Mouse (Mus musculus) MEL (cell line): ENCODE data around the gene Dusp2. TPM values are rescaled to one million over a fixed set of nuclear protein-coding genes. Genes with fewer than 3 reads are reported as not detected.

Source experiments
- DNase-seq: peaks from one replicate; pipeline ENCODE4 v3.0.0; 2011; ENCODE audit warnings: low read depth, low spot score
- H3K27ac ChIP-seq: 2 replicates; pipeline ENCODE4 v1.5.1; 2012; ENCODE audit warnings: low read depth, mild to moderate bottlenecking, control low read depth, low read length, moderate library complexity; ENCODE audit not compliant: control insufficient read depth
- H3K27me3 ChIP-seq, 2 experiments: fragments of 150-350 bp in 1 of 2; sonication (generic) in 1 of 2; 2 replicates each; pipeline ENCODE4 v1.6.1; 2012; ENCODE audit warnings: low read length in 2 of 2, mild to moderate bottlenecking in 2 of 2, improper control_type of control experiment in 1 of 2, moderate library complexity in 1 of 2; ENCODE audit not compliant: insufficient read depth in 2 of 2, control insufficient read depth in 1 of 2
- H3K36me3 ChIP-seq, 2 experiments: 2 replicates each; pipeline ENCODE4 v1.6.1; 2012 to 2014; ENCODE audit warnings: low read length in 2 of 2, improper control_type of control experiment in 1 of 2, inconsistent platforms in 1 of 2, mild to moderate bottlenecking in 1 of 2; ENCODE audit not compliant: insufficient read depth in 2 of 2, control insufficient read depth in 1 of 2
- H3K4me1 ChIP-seq, 2 experiments: fragments of 150-350 bp in 1 of 2; sonication (generic) in 1 of 2; 2 replicates each; pipeline ENCODE4 v1.6.1; 2012; ENCODE audit warnings: low read length in 2 of 2, improper control_type of control experiment in 1 of 2, mild to moderate bottlenecking in 1 of 2; ENCODE audit not compliant: insufficient read depth in 2 of 2, control insufficient read depth in 1 of 2
- H3K4me3 ChIP-seq, 2 experiments: fragments of 150-350 bp in 1 of 2; sonication (generic) in 1 of 2; 2 replicates each; pipeline ENCODE4 v1.5.1; 2012; ENCODE audit warnings: low read depth in 2 of 2, low read length in 2 of 2, mild to moderate bottlenecking in 2 of 2, moderate library complexity in 2 of 2, control low read depth in 1 of 2, improper control_type of control experiment in 1 of 2; ENCODE audit not compliant: control insufficient read depth in 1 of 2, insufficient read depth in 1 of 2
- H3K79me2 ChIP-seq: 2 replicates; pipeline ENCODE4 v1.6.1; 2012; ENCODE audit warnings: mild to moderate bottlenecking, low read length, moderate library complexity; ENCODE audit not compliant: control insufficient read depth, poor library complexity, insufficient read depth
- H3K9ac ChIP-seq: 2 replicates; pipeline ENCODE4 v1.6.1; 2012; ENCODE audit warnings: low read depth, mild to moderate bottlenecking, control low read depth, low read length, moderate library complexity; ENCODE audit not compliant: control insufficient read depth, poor library complexity, severe bottlenecking
- H3K9me3 ChIP-seq: fragments of 150-350 bp; sonication (generic); replicated peaks from 2 replicates; pipeline ENCODE4 v1.6.1; 2012; ENCODE audit warnings: mild to moderate bottlenecking, low read length, improper control_type of control experiment, moderate library complexity; ENCODE audit not compliant: insufficient read depth
- BHLHE40 ChIP-seq: IDR thresholded peaks from 2 replicates; pipeline ENCODE4 v1.6.1; 2012; ENCODE audit warnings: low read depth, mild to moderate bottlenecking, inconsistent platforms, low read length, improper control_type of control experiment, borderline replicate concordance
- CHD2 ChIP-seq: IDR thresholded peaks from 2 replicates; pipeline ENCODE4 v1.6.1; 2011; ENCODE audit warnings: low read length, improper control_type of control experiment
- CTCF ChIP-seq, 3 experiments: IDR thresholded peaks in 2 of 3; conservative IDR thresholded peaks in 1 of 3; 2 replicates each; pipeline ENCODE4 v1.5.1; 2011 to 2012; ENCODE audit warnings: low read length in 3 of 3, low read depth in 2 of 3, mild to moderate bottlenecking in 2 of 3, improper control_type of control experiment in 1 of 3, inconsistent platforms in 1 of 3, mixed read lengths in 1 of 3, moderate library complexity in 1 of 3; ENCODE audit not compliant: control insufficient read depth in 1 of 3, insufficient read depth in 1 of 3, poor library complexity in 1 of 3, severe bottlenecking in 1 of 3
- ELF1 ChIP-seq: IDR thresholded peaks from 2 replicates; pipeline ENCODE4 v1.6.1; 2014; ENCODE audit warnings: low read depth, mild to moderate bottlenecking, inconsistent platforms, low read length, improper control_type of control experiment, moderate library complexity
- EP300 ChIP-seq, 2 experiments: IDR thresholded peaks; 2 replicates each; pipeline ENCODE4 v1.6.1; 2011; ENCODE audit warnings: improper control_type of control experiment in 2 of 2, low read length in 2 of 2, low read depth in 1 of 2, mild to moderate bottlenecking in 1 of 2
- GABPA ChIP-seq: IDR thresholded peaks from 2 replicates; pipeline ENCODE4 v1.6.1; 2012; ENCODE audit warnings: low read depth, mild to moderate bottlenecking, inconsistent platforms, low read length, improper control_type of control experiment, moderate library complexity
- GATA1 ChIP-seq: IDR thresholded peaks from 2 replicates; pipeline ENCODE4 v1.6.1; 2011; ENCODE audit warnings: low read depth, low read length, improper control_type of control experiment
- JUND ChIP-seq: IDR thresholded peaks from 2 replicates; pipeline ENCODE4 v1.6.1; 2011; ENCODE audit warnings: low read depth, mild to moderate bottlenecking, improper control_type of control experiment, low read length
- KAT2A ChIP-seq: conservative IDR thresholded peaks from 2 replicates; pipeline ENCODE4 v1.6.1; 2012; ENCODE audit warnings: low read depth, low read length, improper control_type of control experiment, inconsistent platforms
- MAFK ChIP-seq: IDR thresholded peaks from 2 replicates; pipeline ENCODE4 v1.6.1; 2011; ENCODE audit warnings: low read depth, mild to moderate bottlenecking, low read length, improper control_type of control experiment, borderline replicate concordance
- MAX ChIP-seq: IDR thresholded peaks from 2 replicates; pipeline ENCODE4 v1.6.1; 2011; ENCODE audit warnings: low read length, improper control_type of control experiment
- MAZ ChIP-seq: IDR thresholded peaks from 2 replicates; pipeline ENCODE4 v1.6.1; 2012; ENCODE audit warnings: low read depth, mild to moderate bottlenecking, inconsistent platforms, low read length, improper control_type of control experiment
- MEF2A ChIP-seq: IDR thresholded peaks from 2 replicates; pipeline ENCODE4 v1.6.1; 2014; ENCODE audit warnings: low read depth, mild to moderate bottlenecking, inconsistent platforms, low read length, improper control_type of control experiment; ENCODE audit not compliant: poor library complexity, insufficient replicate concordance, severe bottlenecking; ENCODE audit errors: extremely low read depth
- MXI1 ChIP-seq: IDR thresholded peaks from 2 replicates; pipeline ENCODE4 v1.6.1; 2011; ENCODE audit warnings: mild to moderate bottlenecking, low read depth, low read length, improper control_type of control experiment
- MYB ChIP-seq: IDR thresholded peaks from 2 replicates; pipeline ENCODE4 v1.6.1; 2011; ENCODE audit warnings: mild to moderate bottlenecking, low read depth, low read length, improper control_type of control experiment
- NELFE ChIP-seq: IDR thresholded peaks from 2 replicates; pipeline ENCODE4 v1.6.1; 2011; ENCODE audit warnings: low read depth, low read length, improper control_type of control experiment
- NRF1 ChIP-seq: IDR thresholded peaks from 2 replicates; pipeline ENCODE4 v1.6.1; 2014; ENCODE audit warnings: low read depth, mild to moderate bottlenecking, inconsistent platforms, low read length, improper control_type of control experiment, moderate library complexity; ENCODE audit not compliant: poor library complexity, insufficient read depth, severe bottlenecking
- POLR2A ChIP-seq, 2 experiments: IDR thresholded peaks; 2 replicates each; pipeline ENCODE4 v1.6.1; 2011 to 2012; ENCODE audit warnings: low read length in 2 of 2, mild to moderate bottlenecking in 2 of 2, control low read depth in 1 of 2, improper control_type of control experiment in 1 of 2, low read depth in 1 of 2, moderate library complexity in 1 of 2; ENCODE audit not compliant: control insufficient read depth in 1 of 2, insufficient read depth in 1 of 2, poor library complexity in 1 of 2
- POLR2AphosphoS5 ChIP-seq: IDR thresholded peaks from 2 replicates; pipeline ENCODE4 v1.6.1; 2012; ENCODE audit warnings: low read depth, borderline replicate concordance, mild to moderate bottlenecking, inconsistent platforms, low read length, moderate library complexity, mixed read lengths
- RAD21 ChIP-seq: IDR thresholded peaks from 2 replicates; pipeline ENCODE4 v1.6.1; 2011; ENCODE audit warnings: mild to moderate bottlenecking, low read depth, low read length, improper control_type of control experiment
- RCOR1 ChIP-seq: IDR thresholded peaks from 2 replicates; pipeline ENCODE4 v1.6.1; 2012; ENCODE audit warnings: low read depth, mild to moderate bottlenecking, inconsistent platforms, low read length, improper control_type of control experiment
- SIN3A ChIP-seq: IDR thresholded peaks from 2 replicates; pipeline ENCODE4 v1.6.1; 2012; ENCODE audit warnings: low read length, improper control_type of control experiment, inconsistent platforms
- SMC3 ChIP-seq: IDR thresholded peaks from 2 replicates; pipeline ENCODE4 v1.6.1; 2011; ENCODE audit warnings: low read depth, low read length, improper control_type of control experiment
- TBP ChIP-seq: IDR thresholded peaks from 2 replicates; pipeline ENCODE4 v1.8.0; 2011; ENCODE audit warnings: low read depth, low read length, improper control_type of control experiment
- TCF12 ChIP-seq: IDR thresholded peaks from 2 replicates; pipeline ENCODE4 v1.6.1; 2014; ENCODE audit warnings: low read depth, mild to moderate bottlenecking, inconsistent platforms, low read length, improper control_type of control experiment, moderate library complexity
- UBTF ChIP-seq: IDR thresholded peaks from 2 replicates; pipeline ENCODE4 v1.6.1; 2012; ENCODE audit warnings: low read depth, mild to moderate bottlenecking, inconsistent platforms, low read length, improper control_type of control experiment, moderate library complexity, borderline replicate concordance; ENCODE audit not compliant: insufficient read depth
- ZC3H11A ChIP-seq: IDR thresholded peaks from 2 replicates; pipeline ENCODE4 v1.6.1; 2012; ENCODE audit warnings: low read depth, mild to moderate bottlenecking, inconsistent platforms, low read length, improper control_type of control experiment
- ZKSCAN1 ChIP-seq: IDR thresholded peaks from 2 replicates; pipeline ENCODE4 v1.6.1; 2012; ENCODE audit warnings: low read depth, mild to moderate bottlenecking, inconsistent platforms, low read length, improper control_type of control experiment, moderate library complexity
- ZMIZ1 ChIP-seq: IDR thresholded peaks from 2 replicates; pipeline ENCODE4 v1.6.1; 2012; ENCODE audit warnings: low read depth, mild to moderate bottlenecking, inconsistent platforms, low read length, improper control_type of control experiment, moderate library complexity
- ZNF384 ChIP-seq: IDR thresholded peaks from 2 replicates; pipeline ENCODE4 v1.6.1; 2012; ENCODE audit warnings: low read depth, mild to moderate bottlenecking, inconsistent platforms, low read length, improper control_type of control experiment
- polyA plus RNA-seq, 2 experiments: library from polyadenylated mRNA; stranded (reverse) in 1 of 2; unstranded in 1 of 2; fragments of >175 nt in 1 of 2; fragments of >200 nt in 1 of 2; gene quantifications; 2 replicates each; pipeline versions ENCODE4 v1.2.1 to v1.2.4; 2012; ENCODE audit warnings: low replicate concordance in 2 of 2, low read depth in 1 of 2; ENCODE audit not compliant: insufficient read length in 2 of 2, insufficient read depth in 1 of 2, missing spikeins in 1 of 2
- total RNA-seq: library from RNA; depleted of rRNA; stranded (reverse); fragments of 300-350 nt; gene quantifications from 2 replicates; pipeline ENCODE4 v1.2.3, GENCODE M21; 2012

Dusp2 gene
- total and polyA plus RNA-seq, 3 experiments, result 10.4 to 11.6 TPM; not detected in 1

DNA sequence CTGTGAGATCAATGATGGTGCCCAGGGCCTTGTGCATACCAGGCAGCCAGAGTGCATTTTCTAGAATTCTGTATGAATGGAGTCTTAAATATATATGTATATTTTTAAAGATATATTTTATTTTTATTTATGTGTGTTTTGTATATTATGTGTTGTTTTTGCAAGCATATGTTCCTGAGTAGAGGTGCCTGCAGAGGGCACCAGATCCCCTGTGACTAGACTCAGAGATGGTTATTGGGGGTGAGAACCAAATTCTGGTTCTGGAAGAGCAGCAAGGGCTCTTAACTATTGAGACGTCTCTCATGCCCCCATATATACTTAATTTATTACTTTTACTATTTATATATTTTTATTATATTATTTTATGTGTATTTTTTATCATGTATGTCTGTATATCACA lies 24.8 kb upstream of the Dusp2 start:
- H3K9me3 ChIP-seq, result no peaks in the 10 kb centered on the region
- no peaks in the 10 kb centered on the region for H3K36me3 ChIP-seq
- H3K27ac ChIP-seq, result no peak overlapping the region
- no peak for DNase-seq
- H3K27me3 ChIP-seq, result no peaks in the 10 kb centered on the region
- H3K9ac ChIP-seq, result no peak overlapping the region
- no peaks in the 10 kb centered on the region for H3K4me1 ChIP-seq
- TF ChIP-seq ZMIZ1, result no peak
- TF ChIP-seq ZC3H11A, result peak; percentile 13; the same call in 1 of the 2 replicates
- TF ChIP-seq KAT2A, result no peak
- TF ChIP-seq NRF1, result no peak
- TF ChIP-seq SMC3, result peak; percentile 50
- no peak for TF ChIP-seq ZNF384
- no peak for TF ChIP-seq TCF12
- no peak for TF ChIP-seq JUND
- TF ChIP-seq MEF2A, result no peak
- TF ChIP-seq RAD21, result peak; percentile 45
- TF ChIP-seq GABPA, result no peak
- no peak for TF ChIP-seq MXI1
- TF ChIP-seq RCOR1, result no peak
- no peak for TF ChIP-seq MAZ
- no peak for TF ChIP-seq POLR2AphosphoS5
- TF ChIP-seq UBTF, result no peak
- no peak for TF ChIP-seq TBP
- TF ChIP-seq MAFK, result no peak
- TF ChIP-seq SIN3A, result no peak
- TF ChIP-seq CTCF (IDR thresholded peaks at IDR 0.05 in 2 of 3, conservative IDR thresholded peaks at IDR 0.05 in 1 of 3; ENCODE audit: control insufficient read depth in 1 of 3, insufficient read depth in 1 of 3, low read depth in 2 of 3, low read length in 3 of 3, poor library complexity in 1 of 3, severe bottlenecking in 1 of 3), result peak in 2 of 3 experiments; percentile 30 to 46; a peak in 3 of 6 replicates
- TF ChIP-seq, all 39 proteins: peak for 4
- Histone ChIP-seq H3K79me2 (no peaks in the 10 kb centered on the region), H3K4me3 (no peak overlapping the region)

- no peaks in the 10 kb centered on the region for H3K4me1 ChIP-seq
- H3K9ac ChIP-seq, result no peak overlapping the region
- no peaks in the 10 kb centered on the region for H3K36me3 ChIP-seq
- H3K4me3 ChIP-seq, result no peak overlapping the region
- H3K27me3 ChIP-seq, result no peaks in the 10 kb centered on the region
- no peaks in the 10 kb centered on the region for H3K9me3 ChIP-seq
- no peaks in the 10 kb centered on the region for H3K79me2 ChIP-seq
- H3K27ac ChIP-seq, result no peak overlapping the region
- no peak for TF ChIP-seq ZMIZ1
- TF ChIP-seq BHLHE40, result no peak
- no peak for TF ChIP-seq RCOR1
- TF ChIP-seq NRF1, result no peak
- TF ChIP-seq MAX, result no peak
- no peak for TF ChIP-seq CHD2
- TF ChIP-seq NELFE, result no peak
- no peak for TF ChIP-seq ZKSCAN1
- TF ChIP-seq GATA1, result no peak
- TF ChIP-seq UBTF, result no peak
- TF ChIP-seq RAD21, result no peak
- no peak for TF ChIP-seq MAZ
- TF ChIP-seq POLR2A (IDR thresholded peaks at IDR 0.05; ENCODE audit: control insufficient read depth in 1 of 2, insufficient read depth in 1 of 2, low read depth in 1 of 2, low read length in 2 of 2, poor library complexity in 1 of 2), result no peak
- TF ChIP-seq EP300 (IDR thresholded peaks at IDR 0.05; ENCODE audit: low read depth in 1 of 2, low read length in 2 of 2), result no peak
- TF ChIP-seq GABPA, result no peak
- TF ChIP-seq ELF1, result no peak
- no peak for TF ChIP-seq KAT2A
- TF ChIP-seq MYB, result no peak
- DNase-seq, result no peak
Measured at GRCm38 (mm10) chr2:127312801-127313200, 23.2 kb upstream of the Dusp2 start.
